Mouse (Mus musculus) limb, embryonic 15.5 days (tissue): ENCODE results near the gene Zp2. TPM values are rescaled to one million over a fixed set of nuclear protein-coding genes. Genes with fewer than 3 reads are reported as not detected.

Experiments used
- ATAC-seq: fragments of 200-750 bp; cut with Nextera tagmentation; 2 replicates; pipeline ENCODE4 v1.8.0; 2017; ENCODE audit warnings: low read depth, moderate TSS enrichment; ENCODE audit not compliant: insufficient number of reproducible peaks, low FRiP score, low TSS enrichment
- H3K27ac ChIP-seq: fragments of 300-500 bp; sonication (generic); 2 replicates; pipeline ENCODE4 v1.5.1; 2015; ENCODE audit warnings: moderate library complexity, mild to moderate bottlenecking, inconsistent platforms
- H3K27me3 ChIP-seq: fragments of 300-500 bp; sonication (generic); 2 replicates; pipeline ENCODE4 v1.6.1; 2015; ENCODE audit warnings: inconsistent platforms
- H3K36me3 ChIP-seq: fragments of 300-500 bp; sonication (generic); 2 replicates; pipeline ENCODE4 v1.6.1; 2015; ENCODE audit warnings: inconsistent platforms
- H3K4me1 ChIP-seq: fragments of 300-500 bp; sonication (generic); 2 replicates; pipeline ENCODE4 v1.6.1; 2015; ENCODE audit warnings: inconsistent platforms
- H3K4me2 ChIP-seq: fragments of 300-500 bp; sonication (generic); 2 replicates; pipeline ENCODE4 v1.6.1; 2015; ENCODE audit warnings: mild to moderate bottlenecking, inconsistent platforms
- H3K4me3 ChIP-seq: fragments of 300-500 bp; sonication (generic); 2 replicates; pipeline ENCODE4 v1.5.1; 2015; ENCODE audit warnings: mild to moderate bottlenecking, inconsistent platforms
- H3K9ac ChIP-seq: fragments of 300-500 bp; sonication (generic); 2 replicates; pipeline ENCODE4 v1.6.1; 2015; ENCODE audit warnings: inconsistent platforms
- H3K9me3 ChIP-seq: fragments of 300-500 bp; sonication (generic); 2 replicates; pipeline ENCODE4 v1.6.1; 2016; ENCODE audit warnings: inconsistent platforms
- WGBS: fragments of 180-500 bp; shearing (Covaris S2); methylation state at CpG from one replicate; pipeline ENCODE4 v1.1.7; 2015; 5-methylcytosine and 5-hydroxymethylcytosine counted together
- polyA plus RNA-seq: library from polyadenylated mRNA; unstranded; fragments of >200 nt; fragmentation: Nextera tagmentation; extraction: Ambion mirVana; gene quantifications from 2 replicates; pipeline ENCODE4 v1.2.1, GENCODE M21; 2015

Gene Zp2
- polyA plus RNA-seq, 1 experiment from 2014 or later: 0.51 TPM

DNA sequence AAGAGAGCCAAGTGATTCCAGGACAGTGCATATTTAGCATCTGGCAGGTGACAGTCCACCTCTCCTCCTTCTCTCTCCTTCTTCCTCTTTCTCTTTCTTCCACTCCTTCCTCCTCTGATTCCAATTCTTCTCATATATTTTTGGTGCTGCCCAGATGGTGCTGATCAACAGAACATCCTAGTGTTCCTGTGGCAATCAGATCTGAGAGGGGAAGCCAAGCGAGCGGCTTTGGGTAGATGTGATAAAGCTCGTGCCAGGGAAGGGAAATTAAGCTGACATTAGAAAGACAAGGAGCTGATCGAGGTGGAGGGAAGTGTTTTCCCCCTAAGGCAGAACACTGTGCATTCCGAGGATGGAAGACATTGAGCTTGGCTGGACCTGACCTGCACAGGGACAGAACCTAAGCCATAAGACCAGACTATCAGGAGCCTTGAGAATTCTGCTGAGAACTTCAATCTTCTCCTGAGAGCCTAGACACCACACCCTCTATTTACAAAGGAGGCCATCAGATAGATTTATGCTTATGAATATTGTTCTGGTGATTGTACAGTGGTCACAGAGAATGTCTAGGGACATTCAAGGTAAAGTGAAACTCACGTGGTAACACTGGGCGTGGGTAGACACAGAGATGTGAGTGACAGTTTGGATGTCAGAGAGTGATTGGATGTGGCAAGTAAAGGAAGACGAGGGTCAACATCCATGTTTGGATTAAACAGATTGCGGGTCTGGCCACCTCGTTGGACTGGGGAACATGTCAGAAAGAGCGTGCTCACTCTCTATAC is 29.8 kb upstream of the Zp2 start:
- ATAC-seq: no peak
- Histone ChIP-seq H3K36me3 (no peaks in the 10 kb centered on the region), H3K4me1 (no peaks in the 10 kb centered on the region), H3K4me3 (no peak overlapping the region), H3K9me3 (no peaks in the 10 kb centered on the region), H3K9ac (no peak overlapping the region), H3K27me3 (no peaks in the 10 kb centered on the region), H3K27ac (no peak overlapping the region), H3K4me2 (no peak overlapping the region)
- WGBS: 75% methylated on average over 11 of the region's 11 CpGs

DNA sequence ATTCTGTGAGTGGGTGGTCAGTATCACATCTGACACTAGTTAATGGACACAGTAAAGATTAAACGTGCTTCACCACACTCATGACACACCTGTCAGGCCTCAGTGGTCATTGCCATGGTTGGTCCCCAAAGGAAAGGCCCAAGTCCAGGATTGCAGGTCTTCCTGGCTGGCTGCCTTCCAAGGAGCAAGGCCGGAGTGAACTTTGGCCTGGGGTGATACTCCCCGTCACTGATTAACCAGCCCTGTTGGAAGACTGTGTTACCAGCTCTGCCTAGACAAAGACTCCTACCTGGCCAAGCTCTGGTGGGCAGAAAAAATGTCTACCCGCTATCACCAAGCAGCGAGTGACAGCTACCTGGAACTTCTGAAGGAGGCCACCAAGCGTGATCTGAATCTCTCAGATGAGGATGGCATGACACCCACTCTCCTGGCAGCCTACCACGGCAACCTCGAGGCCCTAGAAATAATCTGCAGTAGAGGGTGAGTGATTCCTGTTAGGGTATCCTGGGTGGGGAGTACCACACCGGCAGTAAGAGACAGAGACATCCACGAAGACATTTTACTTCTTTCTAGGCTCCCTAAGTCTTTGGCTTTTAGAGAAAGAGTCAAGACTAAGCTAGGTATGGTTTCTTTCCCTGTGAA is 28.6 kb upstream of the Zp2 start, which contains the start of gene Anks4b:
Gene Anks4b, plus strand, starts transcription at position 256 of the 642 bp plus-strand sequence.
- Histone ChIP-seq H3K4me2 (no peak within 1 kb of the TSS), H3K4me3 (no peak within 1 kb of the TSS), H3K27ac (no peak within 1 kb of the TSS), H3K36me3 (no peaks in the 10 kb centered on the region), H3K9me3 (no peaks in the 10 kb centered on the region), H3K9ac (no peak within 1 kb of the TSS), H3K27me3 (no peaks in the 10 kb centered on the region), H3K4me1 (no peaks in the 10 kb centered on the region)
- WGBS: 86% methylated on average over 10 of the region's 10 CpGs
- no peak for ATAC-seq

DNA sequence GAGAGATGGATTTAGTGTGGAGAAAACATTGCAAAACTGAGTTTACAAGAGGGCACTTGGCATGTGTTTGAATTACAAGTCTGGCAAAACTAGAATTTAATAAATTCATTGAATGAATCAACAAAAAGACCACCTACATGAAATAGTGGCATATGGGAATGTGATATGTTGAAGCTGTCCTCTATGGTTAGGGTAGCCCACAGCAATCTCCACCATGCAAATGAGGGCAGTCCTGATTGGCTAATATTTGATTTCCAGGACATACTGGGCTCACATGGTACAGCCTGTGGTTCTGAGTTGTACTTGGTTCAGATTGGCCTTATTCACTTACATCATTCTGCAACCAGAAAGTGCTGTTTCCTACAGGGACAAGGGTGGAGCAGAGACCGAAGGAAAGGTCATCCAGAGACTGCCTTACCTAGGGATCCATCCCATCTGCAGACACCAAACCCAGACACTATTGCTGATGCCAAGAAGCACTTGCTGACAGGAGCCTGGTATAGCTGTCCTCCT is 27.2 kb upstream of the Zp2 start:
- 90% methylated on average over 1 of the region's 1 CpGs for WGBS

DNA sequence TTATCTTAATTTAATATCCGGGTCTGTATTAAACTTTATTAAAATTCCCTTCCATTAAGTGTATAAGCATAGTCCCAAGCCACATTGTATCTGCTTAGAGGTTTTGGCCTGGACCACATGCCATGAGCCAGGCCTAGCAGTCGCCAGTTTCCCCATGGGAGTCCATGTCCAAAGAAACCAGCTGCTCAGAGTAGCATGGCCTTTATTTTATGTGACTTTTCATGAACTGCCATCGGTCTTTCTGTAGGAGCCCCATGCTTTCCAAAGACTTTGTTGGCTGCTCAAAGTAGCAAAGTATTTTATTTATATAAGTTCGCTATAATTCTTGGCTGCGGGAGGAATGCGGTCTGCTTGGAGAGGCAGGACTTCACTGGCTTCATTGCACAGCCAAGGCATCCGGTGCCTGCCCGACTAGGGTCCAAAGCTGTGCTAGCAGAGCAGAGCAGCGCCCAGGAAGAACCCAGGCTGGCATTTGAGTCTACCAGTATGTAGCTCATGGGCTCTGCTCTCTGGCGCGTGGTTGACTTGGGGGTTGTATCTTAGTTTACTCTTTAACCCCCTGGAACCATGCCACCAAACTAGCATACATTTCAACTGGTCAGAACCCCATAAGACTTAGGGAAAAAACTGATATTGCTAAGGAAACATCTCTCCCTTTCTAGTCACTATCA is 18.6 kb upstream of the Zp2 start:
- Histone ChIP-seq H3K4me3 (no peak overlapping the region), H3K4me2 (no peak overlapping the region), H3K9ac (no peak overlapping the region), H3K27me3 (no peaks in the 10 kb centered on the region), H3K9me3 (no peaks in the 10 kb centered on the region), H3K4me1 (no peaks in the 10 kb centered on the region), H3K27ac (no peak overlapping the region), H3K36me3 (no peaks in the 10 kb centered on the region)
- WGBS: 75% methylated on average over 11 of the region's 11 CpGs
- ATAC-seq: no peak

More for the DNA sequence above, 27.2 kb upstream of the Zp2 start:
- H3K4me3 ChIP-seq: no peak overlapping the region
- ATAC-seq: no peak
- no peaks in the 10 kb centered on the region for H3K4me1 ChIP-seq
- H3K27ac ChIP-seq: no peak overlapping the region
- H3K4me2 ChIP-seq: no peak overlapping the region
- no peaks in the 10 kb centered on the region for H3K9me3 ChIP-seq
- H3K9ac ChIP-seq: no peak overlapping the region
- no peaks in the 10 kb centered on the region for H3K36me3 ChIP-seq
- H3K27me3 ChIP-seq: no peaks in the 10 kb centered on the region

DNA sequence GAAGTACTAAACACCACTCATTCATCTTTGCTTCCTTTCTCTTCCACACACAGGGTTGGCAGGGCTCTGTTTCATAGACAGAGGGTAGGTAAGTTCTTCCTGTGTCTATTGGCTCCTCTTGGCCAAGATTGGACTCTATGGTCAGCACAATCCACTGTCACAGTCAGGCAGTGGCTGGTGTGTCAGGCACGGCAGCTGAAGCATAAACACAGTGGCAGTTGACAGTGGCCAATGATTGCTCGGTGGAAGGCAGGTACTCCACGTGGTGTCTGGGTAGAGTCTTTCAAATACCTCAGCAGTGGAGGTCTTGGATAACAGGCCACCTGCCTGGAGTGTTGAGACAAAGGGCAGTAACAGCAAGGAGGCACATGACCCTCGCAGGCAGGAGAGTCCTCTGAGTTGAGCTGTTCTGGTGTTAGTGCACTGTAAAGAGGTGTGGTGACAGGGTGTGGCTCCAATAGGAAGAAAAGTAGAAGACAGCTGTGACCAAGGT is 13.1 kb upstream of the Zp2 start:
- Histone ChIP-seq H3K27me3 (no peaks in the 10 kb centered on the region), H3K9ac (no peak overlapping the region)

DNA sequence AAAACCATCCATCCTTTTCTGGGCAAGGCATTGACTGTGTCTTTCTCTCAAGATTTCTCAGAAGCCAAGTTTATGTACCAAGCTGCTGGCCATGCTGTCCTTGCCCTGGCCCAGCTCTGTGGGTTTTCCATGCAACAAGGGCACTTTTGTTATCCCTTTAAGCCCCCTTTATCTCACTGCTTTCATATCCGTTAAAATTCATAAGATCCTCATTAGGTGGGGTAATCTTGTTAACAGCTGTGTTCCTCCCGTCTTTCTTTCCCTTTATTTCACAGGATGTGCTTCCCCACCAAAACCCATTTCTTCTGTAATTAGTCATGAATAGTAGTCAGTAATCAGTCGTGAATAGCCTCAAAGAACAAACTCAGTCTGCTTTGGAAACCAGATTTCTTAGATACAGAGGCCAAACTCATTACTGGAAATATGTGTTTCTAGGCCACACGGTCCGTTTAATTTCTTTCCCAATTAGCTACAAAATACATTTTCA is 12.5 kb upstream of the Zp2 start:
- H3K36me3 ChIP-seq: no peaks in the 10 kb centered on the region
- H3K4me2 ChIP-seq: no peak overlapping the region
- no peak overlapping the region for H3K4me3 ChIP-seq
- H3K9ac ChIP-seq: no peak overlapping the region
- no peak for ATAC-seq
- no peak overlapping the region for H3K27ac ChIP-seq
- no peaks in the 10 kb centered on the region for H3K9me3 ChIP-seq
- no peaks in the 10 kb centered on the region for H3K4me1 ChIP-seq
- WGBS: 32% methylated on average over 5 of the region's 5 CpGs
- no peaks in the 10 kb centered on the region for H3K27me3 ChIP-seq

More for the DNA sequence above, 13.1 kb upstream of the Zp2 start:
- H3K9me3 ChIP-seq: no peaks in the 10 kb centered on the region
- H3K36me3 ChIP-seq: no peaks in the 10 kb centered on the region
- H3K4me3 ChIP-seq: no peak overlapping the region
- WGBS: 23% methylated on average over 4 of the region's 4 CpGs
- no peaks in the 10 kb centered on the region for H3K4me1 ChIP-seq
- H3K27ac ChIP-seq: no peak overlapping the region
- ATAC-seq: no peak
- no peak overlapping the region for H3K4me2 ChIP-seq

DNA sequence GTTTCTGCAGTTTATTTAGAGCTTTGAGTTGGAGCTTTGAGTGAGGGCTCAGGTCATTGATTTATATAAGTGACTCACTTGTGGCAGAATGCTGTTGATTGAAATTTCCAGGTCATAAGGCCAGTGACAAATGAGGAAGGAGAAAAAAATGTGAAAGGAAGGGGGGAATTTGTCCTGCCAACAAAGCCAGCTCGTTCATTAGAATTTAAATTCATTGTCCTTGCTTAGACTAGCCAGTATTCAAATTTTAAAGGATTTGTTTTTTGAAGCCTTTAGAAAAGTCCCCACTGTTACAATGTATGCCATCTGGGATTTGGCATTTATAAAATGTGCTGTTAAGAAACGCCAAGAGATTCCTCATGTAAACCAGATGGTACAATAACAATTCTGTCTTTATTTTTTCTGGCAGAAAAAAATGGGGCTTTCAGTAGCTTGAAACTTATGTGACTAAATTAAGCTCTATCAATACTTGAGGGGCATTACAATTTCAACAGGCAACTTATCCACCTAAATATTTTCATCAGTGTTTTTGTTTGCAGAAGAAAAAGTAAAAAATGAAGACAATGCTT is 11.8 kb upstream of the Zp2 start:
- Histone ChIP-seq H3K9ac (no peak overlapping the region), H3K9me3 (no peaks in the 10 kb centered on the region), H3K27me3 (no peaks in the 10 kb centered on the region), H3K4me1 (no peaks in the 10 kb centered on the region), H3K27ac (no peak overlapping the region), H3K36me3 (no peaks in the 10 kb centered on the region), H3K4me2 (no peak overlapping the region), H3K4me3 (no peak overlapping the region)
- 9% methylated on average over 2 of the region's 2 CpGs for WGBS
- ATAC-seq: no peak

DNA sequence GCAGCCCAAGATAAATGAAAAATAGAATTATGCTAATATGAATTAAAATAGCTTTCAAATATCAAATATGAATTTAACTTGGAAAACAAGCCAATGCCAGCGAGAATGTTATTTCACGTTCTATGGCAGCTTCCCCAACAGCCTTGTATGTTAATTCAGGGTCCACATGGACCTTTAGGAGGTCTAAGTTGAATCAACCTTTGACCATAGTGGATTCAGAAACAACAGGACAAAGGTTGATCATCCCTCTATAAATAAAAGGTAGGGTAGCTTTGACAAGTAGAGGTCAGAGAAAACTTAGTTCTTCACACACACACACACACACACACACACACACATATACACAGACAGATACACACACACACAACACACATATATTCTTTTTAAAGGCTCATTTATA is 5.8 kb upstream of the Zp2 start:
- WGBS: 86% methylated on average over 2 of the region's 2 CpGs
- no peaks in the 10 kb centered on the region for H3K36me3 ChIP-seq
- no peaks in the 10 kb centered on the region for H3K4me1 ChIP-seq
- no peaks in the 10 kb centered on the region for H3K27me3 ChIP-seq
- no peaks in the 10 kb centered on the region for H3K9me3 ChIP-seq
- no peak overlapping the region for H3K4me3 ChIP-seq
- H3K9ac ChIP-seq: no peak overlapping the region
- H3K27ac ChIP-seq: no peak overlapping the region
- ATAC-seq: no peak
- H3K4me2 ChIP-seq: no peak overlapping the region

DNA sequence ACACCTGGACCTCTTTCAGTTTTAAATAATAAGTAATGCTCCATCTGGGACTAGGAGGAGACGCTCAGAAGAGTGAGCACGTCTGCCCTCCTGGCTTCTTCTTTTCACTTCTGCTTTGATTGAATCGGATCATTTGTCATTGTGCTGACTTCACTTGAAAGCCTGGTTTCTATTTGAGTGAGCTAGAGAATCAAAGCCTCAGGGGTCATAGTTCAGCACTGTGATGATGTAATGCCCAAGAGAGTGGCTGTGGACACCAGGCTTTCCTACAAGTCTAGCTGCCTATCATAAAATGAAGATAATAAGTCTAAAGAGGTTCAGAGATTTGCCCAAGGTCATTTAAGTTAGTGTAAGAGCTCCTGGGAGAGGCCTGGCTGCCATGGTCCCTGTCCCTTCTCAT is 5.2 kb upstream of the Zp2 start:
- 23% methylated on average over 3 of the region's 3 CpGs for WGBS

DNA sequence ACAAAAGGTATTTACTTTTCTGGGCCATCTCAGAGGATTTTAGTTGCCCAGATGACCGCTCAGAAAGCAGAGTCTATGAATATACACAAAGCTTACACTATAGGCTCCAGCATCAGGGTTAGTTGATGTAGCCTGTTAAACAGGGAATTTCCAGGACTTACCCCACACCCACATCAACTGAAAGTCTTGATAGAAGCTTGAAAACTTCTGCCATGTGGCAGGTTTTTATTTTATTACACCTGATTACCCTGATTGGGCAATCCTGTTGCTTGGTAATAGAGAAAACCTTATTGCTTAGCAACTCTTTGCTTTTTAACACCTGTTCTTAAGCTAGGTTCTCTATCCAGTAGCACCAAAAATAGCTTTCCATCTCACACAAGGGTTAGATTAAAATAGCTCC is 2.3 kb downstream of the Zp2 start:
- H3K4me2 ChIP-seq: no peak overlapping the region
- ATAC-seq: no peak

More for the DNA sequence above, 5.2 kb upstream of the Zp2 start:
- no peaks in the 10 kb centered on the region for H3K27me3 ChIP-seq
- no peaks in the 10 kb centered on the region for H3K9me3 ChIP-seq
- no peak overlapping the region for H3K4me3 ChIP-seq
- H3K4me1 ChIP-seq: no peaks in the 10 kb centered on the region
- H3K9ac ChIP-seq: no peak overlapping the region
- no peaks in the 10 kb centered on the region for H3K36me3 ChIP-seq
- no peak for ATAC-seq
- no peak overlapping the region for H3K27ac ChIP-seq
- no peak overlapping the region for H3K4me2 ChIP-seq

DNA sequence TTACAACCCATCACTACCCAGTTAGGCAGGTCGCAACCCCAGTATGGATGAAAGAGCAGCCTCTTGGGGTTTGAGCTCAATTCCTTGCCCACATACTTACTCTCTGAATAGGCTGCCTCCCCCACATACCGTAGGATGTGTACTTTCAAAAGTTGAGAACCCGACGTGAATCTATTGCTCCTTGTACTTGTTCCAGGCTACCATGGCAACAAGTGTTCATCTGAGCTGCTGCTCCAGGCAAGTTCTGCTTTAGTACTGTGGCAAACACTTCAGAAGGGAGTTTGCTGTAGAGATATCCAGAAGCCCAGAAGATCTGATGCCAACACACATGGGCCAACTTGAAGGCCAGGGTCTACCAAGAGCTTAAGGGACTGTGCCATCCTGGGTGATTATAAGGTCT is 16.1 kb downstream of the Zp2 start:
- 59% methylated on average over 4 of the region's 4 CpGs for WGBS
- ATAC-seq: no peak
- Histone ChIP-seq H3K4me1 (peaks cover 9% of the 10 kb centered on the region), H3K4me2 (no peak overlapping the region), H3K9me3 (no peaks in the 10 kb centered on the region), H3K9ac (no peak overlapping the region), H3K36me3 (no peaks in the 10 kb centered on the region), H3K27me3 (no peaks in the 10 kb centered on the region), H3K27ac (no peak overlapping the region), H3K4me3 (no peak overlapping the region)

More for the DNA sequence above, 2.3 kb downstream of the Zp2 start:
- H3K9me3 ChIP-seq: no peaks in the 10 kb centered on the region
- H3K4me3 ChIP-seq: no peak overlapping the region
- H3K27me3 ChIP-seq: no peaks in the 10 kb centered on the region
- H3K4me1 ChIP-seq: no peaks in the 10 kb centered on the region
- WGBS: 89% methylated on average over 1 of the region's 1 CpGs
- no peak overlapping the region for H3K9ac ChIP-seq
- no peak overlapping the region for H3K27ac ChIP-seq
- no peaks in the 10 kb centered on the region for H3K36me3 ChIP-seq
